Mouse (Mus musculus): ENCODE results near the gene Gm13420. TPM values are rescaled to one million over a fixed set of nuclear protein-coding genes. Genes with fewer than 3 reads are reported as not detected.

Gene Gm13420
- polyA plus RNA-seq, 1 experiment from 2014 or later: not detected

DNA sequence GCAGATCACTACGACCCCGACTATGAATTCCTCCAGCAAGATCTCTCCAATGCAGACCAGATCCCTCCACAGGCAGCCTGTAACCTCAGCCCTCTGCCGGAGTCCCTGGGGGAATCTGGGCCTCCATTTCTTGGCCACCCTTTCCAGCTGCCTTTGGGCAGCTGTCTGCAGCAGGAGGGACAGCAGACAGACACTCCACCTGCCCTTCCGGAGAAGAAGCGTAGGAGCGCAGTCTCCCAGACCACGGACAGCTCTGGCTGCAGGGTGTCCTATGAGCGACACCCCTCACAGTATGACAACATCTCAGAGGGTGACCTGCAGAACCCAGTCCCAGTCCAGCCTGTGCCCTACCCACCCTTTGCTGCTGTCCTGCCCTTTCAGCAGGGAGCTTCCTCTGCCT is 49.3 kb downstream of the Gm13420 start:
- no peaks in the 10 kb centered on the region for H3K4me1 ChIP-seq (ENCODE audit: control insufficient read depth, insufficient read depth, low read length)
- DNase-seq (no peak), ATAC-seq (ENCODE audit: low FRiP score, low TSS enrichment) (no peak)
- H3K9ac ChIP-seq (replicated peaks; ENCODE audit: low read length): no peak overlapping the region
- no peaks in the 10 kb centered on the region for H3K9me3 ChIP-seq (ENCODE audit: control insufficient read depth, low read length)
- H3K27ac ChIP-seq (replicated peaks; ENCODE audit: low read depth, low read length): no peak overlapping the region
- no peak overlapping the region for H3K4me2 ChIP-seq (ENCODE audit: low read length)
- 98% methylated on average over 8 of the region's 8 CpGs for WGBS
- no peaks in the 10 kb centered on the region for H3K27me3 ChIP-seq (ENCODE audit: control insufficient read depth, insufficient read depth, low read length)
- peaks cover 94% of the 10 kb centered on the region for H3K36me3 ChIP-seq (ENCODE audit: control insufficient read depth, insufficient read depth, low read length)
- no peak overlapping the region for H3K4me3 ChIP-seq (replicated peaks; ENCODE audit: low read depth, low read length)

DNA sequence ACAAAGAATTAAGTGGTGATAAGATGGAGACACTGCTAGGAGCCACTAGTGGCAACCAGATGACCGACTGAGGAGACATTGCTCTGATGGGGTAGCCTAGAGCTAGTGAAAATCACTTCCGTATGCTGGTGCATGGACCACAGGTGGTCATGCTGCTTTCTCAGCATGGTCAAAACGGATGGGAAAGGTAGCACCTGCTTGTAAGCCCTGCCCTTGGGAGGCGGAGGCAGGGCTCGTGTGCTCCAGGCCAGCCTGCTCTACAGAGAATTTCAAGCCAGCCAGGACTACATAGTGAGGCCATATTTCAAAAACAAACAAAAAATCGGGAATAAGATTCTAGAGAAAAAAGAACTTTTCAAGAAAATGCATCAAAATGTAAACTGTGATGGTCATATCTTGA is 50.1 kb downstream of the Gm13420 start:
- Histone ChIP-seq H3K9me3 (ENCODE audit: control insufficient read depth, low read length) (no peaks in the 10 kb centered on the region), H3K4me1 (ENCODE audit: control insufficient read depth, insufficient read depth, low read length) (no peaks in the 10 kb centered on the region), H3K4me3 (replicated peaks; ENCODE audit: low read depth, low read length) (no peak overlapping the region), H3K4me2 (ENCODE audit: low read length) (no peak overlapping the region), H3K27ac (replicated peaks; ENCODE audit: low read depth, low read length) (no peak overlapping the region), H3K27me3 (ENCODE audit: control insufficient read depth, insufficient read depth, low read length) (no peaks in the 10 kb centered on the region), H3K36me3 (ENCODE audit: control insufficient read depth, insufficient read depth, low read length) (peaks cover 93% of the 10 kb centered on the region), H3K9ac (replicated peaks; ENCODE audit: low read length) (no peak overlapping the region)
- no peak for DNase-seq
- 88% methylated on average over 6 of the region's 6 CpGs for WGBS
- ATAC-seq (ENCODE audit: low FRiP score, low TSS enrichment): no peak

DNA sequence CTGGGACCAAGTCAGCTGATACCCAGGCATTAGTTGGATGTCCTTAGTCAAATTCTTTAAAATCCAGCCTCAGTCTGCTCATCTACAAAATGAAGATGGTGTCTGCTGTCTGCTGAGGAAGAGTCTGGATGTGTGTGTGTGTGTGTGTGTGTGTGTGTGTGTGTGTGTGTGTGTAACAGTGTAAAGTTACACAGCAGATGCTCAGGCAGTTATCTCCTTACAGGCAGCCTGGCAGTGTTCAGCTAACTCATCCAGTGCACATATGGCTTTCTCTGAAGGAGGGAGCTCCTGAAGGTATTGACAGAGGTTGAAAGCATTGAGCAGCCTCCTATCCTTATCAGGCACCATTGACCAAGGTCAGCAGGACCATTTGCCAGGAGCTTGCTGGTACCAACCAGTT is 50.6 kb downstream of the Gm13420 start:
- H3K27me3 ChIP-seq (ENCODE audit: control insufficient read depth, insufficient read depth, low read length): no peaks in the 10 kb centered on the region
- no peak for ATAC-seq (ENCODE audit: low FRiP score, low TSS enrichment)
- no peak overlapping the region for H3K9ac ChIP-seq (replicated peaks; ENCODE audit: low read length)
- H3K36me3 ChIP-seq (ENCODE audit: control insufficient read depth, insufficient read depth, low read length): peaks cover 93% of the 10 kb centered on the region
- H3K27ac ChIP-seq (replicated peaks; ENCODE audit: low read depth, low read length): no peak overlapping the region
- H3K4me2 ChIP-seq (ENCODE audit: low read length): no peak overlapping the region
- H3K9me3 ChIP-seq (ENCODE audit: control insufficient read depth, low read length): no peaks in the 10 kb centered on the region
- DNase-seq: no peak
- no peak overlapping the region for H3K4me3 ChIP-seq (replicated peaks; ENCODE audit: low read depth, low read length)
- no peaks in the 10 kb centered on the region for H3K4me1 ChIP-seq (ENCODE audit: control insufficient read depth, insufficient read depth, low read length)

DNA sequence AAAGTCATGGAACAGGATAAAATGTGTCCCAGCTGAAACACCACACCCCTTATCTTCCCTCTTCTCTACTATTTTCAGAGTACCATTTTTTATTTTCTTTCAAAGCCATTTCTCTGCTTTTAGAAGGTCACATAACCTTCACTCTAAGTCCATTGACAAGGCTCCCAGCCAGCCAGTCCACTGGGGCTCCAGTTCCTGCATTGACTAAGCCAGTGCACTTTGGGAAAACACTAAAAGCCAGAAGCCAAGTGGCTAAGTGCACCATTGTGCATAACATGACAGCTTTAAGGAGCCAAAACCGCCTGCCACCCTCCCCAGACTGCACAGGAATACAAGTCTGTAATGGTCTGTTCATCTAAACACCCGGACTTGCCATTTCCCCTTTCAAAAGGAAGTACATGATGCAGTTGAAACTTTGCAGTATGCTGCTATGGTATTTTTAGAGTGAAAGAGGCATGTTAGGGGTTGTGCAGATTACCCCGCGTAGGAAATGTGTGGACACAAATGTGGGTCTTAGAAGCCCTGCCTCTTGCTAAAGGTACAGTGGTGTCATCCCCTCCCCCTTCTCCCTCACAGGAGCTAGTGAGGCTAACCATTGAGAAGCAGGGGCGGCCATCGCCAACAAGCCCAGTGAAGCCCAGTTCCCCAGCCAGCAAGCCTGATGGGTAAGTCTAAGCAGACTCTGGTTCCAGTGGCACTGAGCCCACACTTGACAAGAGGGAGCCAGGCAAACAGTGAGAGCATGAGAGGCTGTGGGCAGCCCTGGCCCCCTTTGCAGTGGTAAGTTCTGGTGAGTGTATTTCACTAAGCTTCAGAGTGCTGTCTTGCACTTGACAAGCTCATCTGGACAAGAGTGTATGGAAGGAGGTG is 52.8 kb downstream of the Gm13420 start:
- DNase-seq: no peak
- no peaks in the 10 kb centered on the region for H3K9me3 ChIP-seq (ENCODE audit: control insufficient read depth, low read length)

DNA sequence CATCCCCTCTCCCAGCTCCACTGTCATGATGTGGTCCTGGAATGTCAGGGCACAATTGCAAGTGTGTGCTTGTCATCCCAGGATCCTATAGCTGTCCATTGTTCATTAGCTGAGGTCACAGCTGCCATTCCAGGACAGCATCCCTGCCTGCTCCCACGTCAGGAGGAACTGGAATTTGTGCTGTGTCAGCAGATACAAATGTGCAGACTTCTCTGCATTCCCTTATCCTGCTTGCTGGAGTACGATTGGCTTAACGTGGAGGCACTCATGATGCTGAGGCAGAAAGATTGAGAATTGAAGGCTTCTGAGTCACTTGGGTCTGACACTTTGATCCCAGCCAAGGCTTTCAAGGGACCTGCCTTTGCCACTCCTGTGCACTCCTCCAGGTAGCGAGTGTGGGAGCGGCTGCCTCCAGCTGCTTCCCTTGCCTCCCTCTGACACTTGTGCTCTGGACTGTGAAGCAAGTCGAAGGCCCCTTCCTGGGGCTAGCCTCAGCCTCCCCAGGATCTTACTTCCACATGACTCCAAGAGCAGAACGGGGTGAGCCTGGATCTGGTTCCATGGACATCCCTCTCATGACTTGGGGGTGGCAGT is 55.2 kb downstream of the Gm13420 start:
- Histone ChIP-seq H3K36me3 (ENCODE audit: control insufficient read depth, insufficient read depth, low read length) (peaks cover 72% of the 10 kb centered on the region), H3K4me3 (replicated peaks; ENCODE audit: low read depth, low read length) (no peak overlapping the region), H3K9me3 (ENCODE audit: control insufficient read depth, low read length) (no peaks in the 10 kb centered on the region), H3K27me3 (ENCODE audit: control insufficient read depth, insufficient read depth, low read length) (no peaks in the 10 kb centered on the region), H3K4me2 (ENCODE audit: low read length) (no peak overlapping the region), H3K9ac (replicated peaks; ENCODE audit: low read length) (no peak overlapping the region), H3K27ac (replicated peaks; ENCODE audit: low read depth, low read length) (no peak overlapping the region), H3K4me1 (ENCODE audit: control insufficient read depth, insufficient read depth, low read length) (no peaks in the 10 kb centered on the region)
- WGBS: 88% methylated on average over 7 of the region's 7 CpGs
- ATAC-seq (ENCODE audit: low FRiP score, low TSS enrichment) (no peak), DNase-seq (no peak)

More for the DNA sequence above, 52.8 kb downstream of the Gm13420 start:
- Histone ChIP-seq H3K4me1 (ENCODE audit: control insufficient read depth, insufficient read depth, low read length) (no peaks in the 10 kb centered on the region), H3K9ac (replicated peaks; ENCODE audit: low read length) (no peak overlapping the region), H3K27ac (replicated peaks; ENCODE audit: low read depth, low read length) (no peak overlapping the region), H3K4me2 (ENCODE audit: low read length) (no peak overlapping the region), H3K4me3 (replicated peaks; ENCODE audit: low read depth, low read length) (no peak overlapping the region), H3K27me3 (ENCODE audit: control insufficient read depth, insufficient read depth, low read length) (no peaks in the 10 kb centered on the region), H3K36me3 (ENCODE audit: control insufficient read depth, insufficient read depth, low read length) (peaks cover 78% of the 10 kb centered on the region)
- 91% methylated on average over 6 of the region's 6 CpGs for WGBS
- no peak for ATAC-seq (ENCODE audit: low FRiP score, low TSS enrichment)

Other genes with a start within 250 kb of the Gm13420 start
- gene Rapgef1, start 132.0 kb downstream of the Gm13420 start, polyA plus RNA-seq (2014; fragmentation: Nextera tagmentation; extraction: Ambion mirVana): 23.2 and 25.3 TPM in 2 replicates
- gene Gm13547, start 7.6 kb upstream of the Gm13420 start, polyA plus RNA-seq (2014; fragmentation: Nextera tagmentation; extraction: Ambion mirVana): not detected in 2 replicates
- 37.6 and 38.3 TPM in 2 replicates for gene Coq4, start 35.8 kb upstream of the Gm13420 start, polyA plus RNA-seq (2014; fragmentation: Nextera tagmentation; extraction: Ambion mirVana)
- gene Trub2, start 36.8 kb upstream of the Gm13420 start, polyA plus RNA-seq (2014; fragmentation: Nextera tagmentation; extraction: Ambion mirVana): 28.0 and 28.8 TPM in 2 replicates
- 36.1 and 40.0 TPM in 2 replicates for gene Slc27a4, start 50.9 kb upstream of the Gm13420 start, polyA plus RNA-seq (2014; fragmentation: Nextera tagmentation; extraction: Ambion mirVana)
- 22.4 and 28.0 TPM in 2 replicates for gene Urm1, start 68.4 kb upstream of the Gm13420 start, polyA plus RNA-seq (2014; fragmentation: Nextera tagmentation; extraction: Ambion mirVana)
- 10.9 and 13.2 TPM in 2 replicates for gene Cercam, start 117.5 kb upstream of the Gm13420 start, polyA plus RNA-seq (2014; fragmentation: Nextera tagmentation; extraction: Ambion mirVana)
- 47.1 and 60.3 TPM in 2 replicates for gene Odf2, start 137.5 kb upstream of the Gm13420 start, polyA plus RNA-seq (2014; fragmentation: Nextera tagmentation; extraction: Ambion mirVana)
- gene Gle1, start 183.7 kb upstream of the Gm13420 start, polyA plus RNA-seq (2014; fragmentation: Nextera tagmentation; extraction: Ambion mirVana): 53.5 and 61.5 TPM in 2 replicates
- gene Sptan1, start 213.9 kb upstream of the Gm13420 start, polyA plus RNA-seq (2014; fragmentation: Nextera tagmentation; extraction: Ambion mirVana): 312 and 331 TPM in 2 replicates

Measured in midbrain, embryonic 14.5 days (tissue).